Mouse (Mus musculus): ENCODE measurements around the gene Alox5ap. TPM values are rescaled to one million over a fixed set of nuclear protein-coding genes. Genes with fewer than 3 reads are reported as not detected.
A peak's percentile ranks its signal among the peaks of the same experiment; 100 is the strongest.

The Alox5ap gene
- total RNA-seq, 2 experiments from 2014 or later, result 55.7 to 132 TPM

- ATAC-seq (replicated peaks; ENCODE audit: low FRiP score, poor library complexity, severe bottlenecking), result peak; percentile 60; the same call in 1 of the 2 replicates
Measured at GRCm38 (mm10) chr5:149335563-149336238, 71.1 kb downstream of the Alox5ap start.

GRCm38 (mm10) chr5:149337148-149337547 is 72.6 kb downstream of the Alox5ap start:
- ATAC-seq (replicated peaks; ENCODE audit: low FRiP score, poor library complexity, severe bottlenecking), result no peak

Other genes with a start within 250 kb of the Alox5ap start
- 26.4 and 42.9 TPM in 2 replicates for gene Uspl1, start 80.4 kb upstream of the Alox5ap start, total RNA-seq (2015; ENCODE audit: low replicate concordance)
- gene Uspl1, start 80.4 kb upstream of the Alox5ap start, total RNA-seq (2017; ENCODE audit: low replicate concordance), result 22.1 and 31.8 TPM in 2 replicates
- gene Hmgb1, start 80.3 kb upstream of the Alox5ap start, total RNA-seq (2015; ENCODE audit: low replicate concordance), result 681 and 819 TPM in 2 replicates
- gene Hmgb1, start 80.3 kb upstream of the Alox5ap start, total RNA-seq (2017; ENCODE audit: low replicate concordance), result 585 and 610 TPM in 2 replicates
- not detected in 2 replicates for gene Medag, start 147.0 kb downstream of the Alox5ap start, total RNA-seq (2015; ENCODE audit: low replicate concordance)
- not detected in 2 replicates for gene Medag, start 147.0 kb downstream of the Alox5ap start, total RNA-seq (2017; ENCODE audit: low replicate concordance)
- not detected in 2 replicates for gene Tex26, start 174.9 kb downstream of the Alox5ap start, total RNA-seq (2015; ENCODE audit: low replicate concordance)
- gene Tex26, start 174.9 kb downstream of the Alox5ap start, total RNA-seq (2017; ENCODE audit: low replicate concordance), result not detected in 2 replicates

Data from erythroid progenitor cell, adult 5-6 weeks (primary cell).